Mouse (Mus musculus) liver (tissue): Measurements from ENCODE around the gene Plcb2.
A peak's percentile ranks its signal among the peaks of the same experiment; 100 is the strongest.

Experiments
- DNase-seq: peaks from one replicate; pipeline ENCODE4 v3.0.0-alpha.2; 2020; ENCODE audit warnings: mixed read lengths

The Plcb2 gene

GRCm38 (mm10) chr2:118680926-118681325 lies 47.3 kb downstream of the Plcb2 start:
- DNase-seq, result no peak

DNA sequence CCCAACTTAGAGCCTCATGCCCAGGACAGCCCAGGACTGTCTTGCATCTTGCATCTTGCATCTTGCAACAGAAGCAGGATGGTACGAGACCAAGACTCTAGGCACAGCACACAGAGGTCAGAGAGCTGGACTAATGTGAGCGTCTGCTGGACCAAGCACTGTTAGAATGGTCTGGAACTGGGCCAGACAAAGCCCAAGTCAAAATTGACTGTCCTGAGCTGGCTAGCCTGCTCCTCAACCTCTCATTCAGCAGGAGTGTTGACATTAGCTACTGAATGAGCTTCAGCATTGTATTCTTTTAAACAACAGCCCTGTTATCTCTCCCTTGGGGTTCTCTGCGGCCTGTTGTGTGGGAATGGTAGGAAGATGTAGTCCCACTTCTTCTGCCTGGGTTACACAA lies 48.7 kb downstream of the Plcb2 start:
- DNase-seq, result no peak

GRCm38 (mm10) chr2:118677817-118678216 lies 50.4 kb downstream of the Plcb2 start:
- peak; percentile 42 for DNase-seq

DNA sequence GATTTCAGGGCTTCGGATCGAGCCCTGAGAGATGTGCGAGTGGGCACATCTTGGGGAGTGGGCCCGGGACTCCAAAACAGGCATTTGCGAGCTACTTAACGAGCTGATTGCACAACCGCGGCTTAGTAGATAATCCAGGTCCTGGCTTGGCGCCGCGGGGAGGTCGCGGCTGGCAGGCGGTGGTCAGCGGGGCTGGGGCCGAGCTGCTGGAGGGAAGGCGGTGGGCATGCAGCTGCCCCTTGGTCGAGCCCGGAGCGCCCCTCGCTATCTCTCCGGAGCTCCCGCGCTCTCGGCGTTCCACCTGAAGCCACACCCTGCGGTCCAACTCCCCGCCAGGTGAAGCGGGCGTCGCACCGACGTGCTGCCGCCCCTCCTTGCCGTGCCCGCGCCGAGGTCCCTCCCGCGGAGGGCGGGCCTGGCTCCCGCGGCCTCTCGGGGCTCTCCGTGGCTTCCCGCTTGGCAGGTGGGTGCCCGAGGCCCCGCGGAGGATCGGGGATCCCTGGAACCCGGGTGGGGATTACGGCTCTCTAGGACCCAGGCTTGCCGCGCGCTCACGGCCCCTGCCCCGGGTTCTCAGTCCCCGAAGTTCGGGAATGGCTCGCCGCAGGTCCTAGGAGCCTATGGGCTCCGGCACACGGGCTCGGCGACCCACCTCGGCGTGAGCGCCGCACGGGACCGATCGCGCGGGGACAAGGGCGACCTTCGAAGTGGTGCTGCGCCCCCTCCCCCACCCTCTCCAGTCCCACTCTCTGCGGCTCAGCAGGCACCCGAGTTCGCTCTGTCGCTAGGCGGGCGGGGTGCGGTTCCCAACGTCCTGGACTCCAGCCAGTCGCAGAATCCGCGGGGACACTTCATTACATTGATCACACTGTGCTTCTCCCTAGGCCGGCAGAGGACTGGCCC lies 51.1 kb downstream of the Plcb2 start:
- DNase-seq, result peak; percentile 39

GRCm38 (mm10) chr2:118674500-118674899 lies 53.7 kb downstream of the Plcb2 start:
- no peak for DNase-seq

- DNase-seq, result no peak
Observed at GRCm38 (mm10) chr2:118673686-118674465, 54.4 kb downstream of the Plcb2 start.

GRCm38 (mm10) chr2:118671728-118672127 lies 56.5 kb downstream of the Plcb2 start:
- no peak for DNase-seq

- DNase-seq, result no peak
Observed at GRCm38 (mm10) chr2:118669785-118670184, 58.5 kb downstream of the Plcb2 start.

DNA sequence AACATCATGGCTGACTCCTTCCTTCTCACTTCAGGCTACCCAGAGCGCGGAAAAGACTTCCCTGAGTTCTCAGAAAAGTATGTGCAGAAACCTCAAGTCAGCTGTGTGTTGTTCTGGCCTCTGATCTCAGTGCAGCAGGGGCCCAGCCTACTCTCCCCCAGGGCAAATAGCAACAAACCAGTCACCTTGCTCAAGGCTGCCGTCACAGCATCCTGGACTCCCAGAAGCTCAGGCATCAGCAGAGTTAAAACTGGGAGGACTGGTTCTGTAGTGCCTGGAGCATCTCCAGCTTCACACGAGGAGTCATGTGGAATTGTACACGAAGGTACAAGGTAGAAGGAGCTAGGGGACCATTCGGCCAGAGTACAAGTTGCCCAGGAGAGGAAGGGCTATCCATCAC lies 59.0 kb downstream of the Plcb2 start:
- no peak for DNase-seq

GRCm38 (mm10) chr2:118667181-118667580 lies 61.1 kb downstream of the Plcb2 start:
- no peak for DNase-seq

- no peak for DNase-seq
Observed at GRCm38 (mm10) chr2:118665616-118666015, 62.6 kb downstream of the Plcb2 start.

DNA sequence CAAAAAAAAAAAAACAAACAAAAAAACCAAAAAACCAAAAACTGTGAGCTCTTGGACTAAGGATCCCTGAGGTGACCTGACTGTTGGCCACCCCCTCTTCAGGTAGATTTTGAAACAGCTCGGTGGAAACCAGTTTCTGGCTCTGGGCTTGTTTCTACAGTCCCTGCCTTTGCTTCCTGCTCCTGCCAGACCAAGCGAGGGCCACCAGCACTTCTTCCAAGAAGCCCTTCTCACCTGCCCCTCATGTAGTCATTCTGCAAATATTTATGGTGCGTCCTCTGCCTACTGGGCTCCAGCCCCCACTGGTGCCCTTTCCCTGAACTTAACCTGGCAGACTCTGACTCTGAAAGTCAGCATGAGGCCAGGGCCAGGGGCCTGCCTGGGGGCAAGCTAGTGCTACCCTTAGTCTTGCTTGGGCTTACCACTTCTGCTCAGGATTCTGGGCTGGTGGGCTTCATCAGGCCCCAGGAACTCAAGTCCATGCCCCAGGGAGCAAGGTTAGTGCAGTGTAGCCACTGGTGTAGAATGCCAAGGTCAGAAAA lies 63.2 kb downstream of the Plcb2 start:
- no peak for DNase-seq

DNA sequence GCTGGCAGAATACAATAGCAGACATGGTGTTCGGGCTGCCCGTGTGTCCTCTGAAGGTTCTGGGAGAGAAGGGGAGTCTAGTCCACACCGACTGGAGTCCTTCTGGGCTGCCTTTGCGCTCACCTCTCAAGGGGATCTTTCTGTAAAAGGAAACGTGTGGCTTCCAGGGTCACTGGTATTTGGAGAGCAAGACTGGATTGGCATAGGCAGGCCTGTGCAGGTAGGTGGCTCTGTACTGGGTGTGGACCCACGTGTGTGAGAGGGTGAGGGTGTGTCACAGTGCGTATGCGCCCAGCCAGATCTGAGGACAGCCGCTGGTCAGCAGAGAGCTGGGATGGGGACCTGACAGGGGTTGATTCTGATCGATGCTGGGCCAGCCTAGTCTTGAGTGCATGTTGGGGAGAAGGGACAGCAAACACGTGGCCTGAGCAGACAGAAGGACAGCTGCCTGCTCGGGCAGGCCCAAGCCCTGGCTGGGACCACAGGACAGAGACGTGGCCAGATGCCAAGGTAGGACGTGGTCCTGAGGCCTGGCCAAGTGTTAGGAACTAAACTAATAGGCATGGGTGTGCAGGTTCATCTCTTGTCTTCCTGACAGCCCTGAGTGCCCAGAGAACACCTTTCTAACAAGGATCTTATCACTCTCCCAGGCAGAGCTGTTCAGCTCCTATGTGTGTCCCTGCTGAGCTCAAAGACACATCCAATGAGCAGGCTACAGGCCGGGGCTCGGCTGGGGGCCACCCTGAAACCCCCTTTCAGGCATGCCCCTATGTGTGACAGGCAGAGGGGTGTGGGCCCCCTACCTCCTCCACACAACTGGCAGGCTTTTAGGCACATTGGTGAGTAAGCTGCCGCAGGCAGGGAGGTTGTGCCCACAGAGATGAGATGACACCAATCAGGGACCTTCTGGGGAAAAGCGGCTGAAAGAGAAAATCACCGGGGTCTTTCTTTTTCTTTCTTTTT lies 64.2 kb downstream of the Plcb2 start:
- peak; percentile 69 for DNase-seq

DNA sequence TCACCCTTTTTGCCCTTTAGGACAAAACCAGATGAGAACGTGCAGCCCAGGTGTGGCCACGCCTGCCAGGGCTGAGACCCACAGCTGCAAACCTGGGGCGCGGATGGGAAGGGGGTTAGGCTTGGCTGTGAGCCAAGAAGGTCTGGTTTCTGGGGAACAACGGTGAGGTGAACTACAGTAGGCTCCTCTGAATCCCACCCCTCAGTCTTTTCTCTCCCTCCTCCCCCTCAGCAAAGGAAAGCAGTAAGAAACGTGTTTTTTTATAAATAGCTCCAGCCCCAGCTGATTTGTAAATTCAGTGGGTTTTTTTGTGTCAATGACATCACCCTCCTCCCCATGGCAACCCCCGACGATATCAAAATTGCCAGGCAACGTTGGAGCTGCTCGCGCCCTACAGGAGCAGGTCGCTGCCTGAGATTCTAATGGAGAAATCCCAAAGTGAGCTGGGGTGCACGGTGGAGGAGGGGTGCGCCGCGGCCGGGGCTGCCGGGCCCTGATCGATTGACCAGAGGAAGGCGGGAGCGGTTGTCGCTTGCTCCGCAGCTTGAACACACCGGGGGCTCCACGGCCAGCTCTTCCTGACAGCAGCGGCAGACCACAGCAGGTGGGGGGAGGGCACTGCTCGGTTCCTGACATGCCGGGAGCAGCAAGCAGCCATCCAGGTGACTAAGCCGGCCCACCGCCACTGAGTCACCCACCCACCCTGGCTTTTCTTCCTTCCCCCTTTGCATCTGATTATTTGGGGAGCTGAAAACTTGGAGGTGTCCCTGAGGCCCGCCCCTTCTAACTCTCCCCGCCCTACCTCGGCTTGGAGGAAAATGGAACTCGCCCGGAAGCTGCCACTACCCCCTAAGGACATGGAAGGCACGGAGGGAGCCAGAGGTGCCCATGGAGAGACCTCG lies 65.1 kb downstream of the Plcb2 start, which contains the start of gene Pak6:
Pak6 (plus strand) TSS at position 402 of the 902 bp plus-strand sequence.
- DNase-seq, result peak; percentile 68

DNA sequence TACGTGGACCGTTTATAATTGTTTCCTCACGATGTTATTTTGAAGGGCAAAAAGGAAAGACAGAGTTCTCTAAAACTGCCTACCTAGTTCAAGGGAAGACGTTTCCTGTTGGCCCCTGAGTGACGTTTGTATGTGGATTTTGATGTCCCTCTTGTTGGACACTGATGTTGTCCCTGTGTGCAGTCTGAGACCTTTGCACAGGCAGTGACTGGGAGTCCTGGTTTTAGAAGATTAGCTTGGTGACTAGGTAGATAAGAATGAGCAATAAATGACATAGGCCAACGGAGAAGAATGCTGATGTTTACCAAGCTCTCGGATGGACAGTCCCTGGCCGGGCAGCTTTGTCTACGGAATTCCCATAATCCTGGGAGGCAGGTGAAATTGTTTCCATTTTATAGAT lies 66.3 kb downstream of the Plcb2 start:
- peak; percentile 45 for DNase-seq

DNA sequence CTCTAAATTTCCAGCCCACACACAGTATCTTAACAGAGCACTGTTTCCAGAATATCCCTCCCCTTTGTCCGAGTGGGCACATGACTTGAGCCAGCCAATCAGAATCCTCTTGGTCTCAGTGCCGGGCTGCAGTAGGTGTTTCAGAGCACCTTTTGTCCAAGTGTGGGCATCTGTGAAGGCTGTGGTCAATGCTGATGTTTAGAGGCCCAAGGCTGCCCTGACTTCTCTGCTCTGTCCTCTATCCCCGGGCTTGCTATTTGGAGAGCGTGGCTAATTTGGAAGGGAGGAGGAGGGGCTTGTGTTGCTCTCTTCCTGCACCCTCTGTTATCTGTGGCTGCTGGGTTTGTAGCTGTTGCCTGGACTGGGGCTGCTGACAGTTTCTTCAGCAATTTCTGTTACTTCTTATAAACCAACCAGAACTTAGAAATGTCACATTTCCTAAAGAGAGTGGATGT lies 68.2 kb downstream of the Plcb2 start:
- peak; percentile 82 for DNase-seq

DNA sequence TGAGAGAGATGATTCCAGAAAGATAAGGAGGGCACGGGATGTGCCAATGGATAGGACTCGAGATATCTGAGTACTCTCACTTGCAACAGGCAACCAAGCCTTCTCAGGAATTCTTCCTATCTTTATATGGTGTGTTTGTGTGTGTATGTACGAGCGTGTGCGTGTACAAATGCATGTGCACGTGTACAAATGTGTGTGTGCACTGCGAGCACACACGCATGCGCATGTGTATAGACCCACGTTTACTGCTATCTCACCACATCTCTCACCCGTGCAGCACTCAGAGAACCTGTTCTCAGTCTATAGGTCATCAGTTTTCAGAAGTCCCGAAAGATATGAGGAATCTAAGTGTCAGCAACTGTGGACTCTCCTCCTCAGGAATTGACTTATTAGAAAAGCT lies 68.7 kb downstream of the Plcb2 start:
- peak; percentile 34 for DNase-seq

GRCm38 (mm10) chr2:118659077-118659476 lies 69.2 kb downstream of the Plcb2 start:
- DNase-seq, result peak; percentile 88

DNA sequence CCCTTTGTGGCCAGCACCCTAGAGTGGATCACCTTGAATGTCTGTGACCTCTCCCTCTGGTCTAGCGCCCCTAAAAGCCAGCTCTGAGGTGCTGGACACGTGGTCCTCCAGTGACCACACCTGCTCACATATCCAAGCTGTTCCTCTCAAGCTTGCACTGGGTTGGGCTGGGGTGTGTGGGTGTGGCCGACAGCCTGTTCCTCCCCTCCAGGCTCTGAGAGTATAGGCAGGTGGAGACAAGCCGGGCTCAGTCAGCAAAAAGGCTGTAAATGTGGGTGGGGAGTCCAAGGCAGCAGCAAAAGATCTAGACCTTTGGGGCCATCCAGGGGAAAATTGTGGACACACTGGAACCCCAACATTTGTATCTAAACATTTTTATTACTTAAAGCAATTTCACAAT lies 69.8 kb downstream of the Plcb2 start:
- DNase-seq, result peak; percentile 95
